Mouse (Mus musculus) c-Kit-negative CD71-positive TER-119-positive erythroid progenitor cells, embryonic 14.5 days (primary cell): Measurements from ENCODE around the gene Zfp988.
"Not testable (repeated sequence)": the region's sequence is repeated elsewhere in the genome, so short reads cannot be mapped to it uniquely, and the experiment has no call there.

Experiments
- DNase-seq: peaks from one replicate; pipeline ENCODE4 v3.0.0-alpha.2; 2013; ENCODE audit warnings: low read depth, low spot score

The Zfp988 gene

DNA sequence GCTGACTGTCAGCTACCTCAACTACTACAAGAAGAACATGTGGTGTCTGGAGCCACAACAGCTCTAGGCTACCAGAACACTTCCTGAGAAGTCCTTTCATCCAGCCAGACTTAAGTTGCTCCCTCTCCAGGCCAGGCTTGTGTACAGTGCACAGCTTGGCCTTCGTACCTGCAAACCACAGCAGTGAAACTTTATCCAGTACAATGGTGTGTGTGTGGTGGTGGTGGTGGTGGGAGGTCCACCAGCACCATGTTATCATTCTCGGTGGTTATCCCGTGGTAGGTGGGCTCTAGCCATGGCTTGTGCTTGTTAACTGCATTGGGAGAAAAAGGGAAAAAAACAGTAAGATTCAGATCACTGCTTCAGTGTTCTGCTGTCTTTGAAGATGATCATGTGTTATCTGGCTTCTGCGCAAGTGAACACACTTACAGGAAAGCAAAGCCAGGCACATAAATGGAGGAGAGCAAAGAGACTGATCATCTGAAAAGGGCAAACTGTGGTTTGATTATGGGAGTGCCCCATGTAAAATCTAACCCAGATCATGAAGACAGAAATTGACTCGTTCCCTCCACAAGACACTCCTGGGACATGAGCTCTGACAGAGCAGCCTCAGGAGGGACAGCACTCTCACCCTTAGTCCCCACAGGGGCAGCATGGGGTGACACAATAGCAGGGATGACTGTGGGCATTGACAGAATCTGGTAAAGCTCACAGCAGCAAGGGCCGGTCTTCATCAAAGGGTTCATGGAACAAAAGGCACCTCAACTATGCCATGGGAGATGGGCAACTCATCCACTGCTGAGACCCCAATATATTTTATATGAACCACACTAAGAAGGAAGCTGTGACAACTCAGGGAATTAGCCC, 37.8 kb downstream of the Zfp988 start:
- DNase-seq: not testable (repeated sequence)

- DNase-seq: not testable (repeated sequence)
These were observed 39.6 kb downstream of the Zfp988 start for GRCm38 (mm10) chr4:147345061-147345554.

DNA sequence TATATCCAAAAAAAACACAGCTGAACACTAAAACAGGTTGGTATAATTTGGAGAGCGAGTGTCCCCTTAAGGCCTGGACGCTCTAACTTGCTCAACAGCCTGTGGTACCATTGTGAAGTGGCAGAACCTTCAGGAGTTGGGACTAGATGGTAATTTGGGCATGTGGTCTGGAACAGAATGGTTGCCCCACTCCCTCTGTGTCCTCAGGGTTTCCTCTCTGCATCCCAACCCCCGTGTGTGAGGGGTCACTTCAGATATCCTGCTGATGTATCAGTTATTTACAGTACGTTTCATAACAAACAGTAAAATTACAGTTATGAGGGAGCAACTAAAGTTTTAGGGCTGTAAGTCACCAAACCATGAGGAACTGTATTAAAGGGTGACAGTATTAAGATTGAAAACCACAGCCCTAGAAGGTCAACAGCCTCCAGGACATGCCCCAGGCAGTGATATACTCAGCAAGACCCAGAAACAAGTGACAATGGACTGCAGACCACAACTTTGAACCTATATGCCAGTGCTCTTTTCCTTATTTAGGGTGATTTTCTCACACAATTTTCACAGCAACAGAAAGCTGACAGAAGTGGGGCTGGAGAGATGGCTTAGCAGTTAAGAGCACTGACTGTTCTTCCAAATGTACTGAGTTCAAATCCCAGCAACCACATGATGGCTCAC, 41.0 kb downstream of the Zfp988 start:
- DNase-seq: not testable (repeated sequence)

DNA sequence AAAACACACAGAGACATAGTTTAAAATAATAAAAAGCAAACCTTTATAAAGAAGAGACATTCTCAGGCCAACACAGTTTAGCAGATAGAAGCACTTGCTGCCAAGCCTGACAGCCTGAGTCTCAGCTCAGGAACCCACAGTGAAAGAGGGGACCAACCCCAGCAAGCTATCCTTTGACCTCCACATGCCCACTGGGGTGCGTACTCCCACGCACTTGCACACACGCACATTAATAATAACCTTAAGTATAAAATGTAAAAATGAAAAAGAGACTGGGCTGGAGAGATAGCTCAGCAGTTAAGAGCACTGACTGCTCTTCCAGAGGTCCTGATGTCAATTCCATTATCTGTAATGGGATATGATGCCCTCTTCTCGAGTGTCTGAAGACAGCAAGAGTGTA, 41.8 kb downstream of the Zfp988 start:
- DNase-seq: not testable (repeated sequence)

- not testable (repeated sequence) for DNase-seq
These were observed 42.4 kb downstream of the Zfp988 start for GRCm38 (mm10) chr4:147347880-147348279.

GRCm38 (mm10) chr4:147348401-147348800, 42.9 kb downstream of the Zfp988 start:
- not testable (repeated sequence) for DNase-seq

- DNase-seq: not testable (repeated sequence)
These were observed 43.6 kb downstream of the Zfp988 start for GRCm38 (mm10) chr4:147348906-147349686.

GRCm38 (mm10) chr4:147349687-147350415, 44.4 kb downstream of the Zfp988 start:
- not testable (repeated sequence) for DNase-seq

GRCm38 (mm10) chr4:147350541-147350940, 45.1 kb downstream of the Zfp988 start:
- DNase-seq: not testable (repeated sequence)

- DNase-seq: not testable (repeated sequence)
These were observed 46.0 kb downstream of the Zfp988 start for GRCm38 (mm10) chr4:147351376-147351980.

GRCm38 (mm10) chr4:147353626-147354025, 48.2 kb downstream of the Zfp988 start:
- DNase-seq: not testable (repeated sequence)

DNA sequence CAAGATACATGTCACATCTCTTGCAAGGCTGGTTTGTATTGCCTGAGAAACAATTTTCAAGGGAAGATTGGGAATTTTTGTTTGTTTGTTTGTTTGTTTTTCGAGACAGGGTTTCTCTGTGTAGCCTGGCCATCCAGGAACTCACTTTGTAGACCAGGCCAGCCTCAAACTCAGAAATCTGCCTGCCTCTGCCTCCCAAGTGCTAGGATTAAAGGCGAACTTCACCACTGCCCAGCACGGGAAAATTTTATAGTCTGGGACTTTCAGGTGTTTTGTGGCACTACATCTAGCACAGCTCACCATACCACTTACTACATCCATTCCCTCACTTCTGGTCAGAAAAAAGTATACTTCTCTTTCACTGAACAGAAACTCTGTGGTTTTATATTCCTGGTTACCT, 50.6 kb downstream of the Zfp988 start:
- DNase-seq: not testable (repeated sequence)

DNA sequence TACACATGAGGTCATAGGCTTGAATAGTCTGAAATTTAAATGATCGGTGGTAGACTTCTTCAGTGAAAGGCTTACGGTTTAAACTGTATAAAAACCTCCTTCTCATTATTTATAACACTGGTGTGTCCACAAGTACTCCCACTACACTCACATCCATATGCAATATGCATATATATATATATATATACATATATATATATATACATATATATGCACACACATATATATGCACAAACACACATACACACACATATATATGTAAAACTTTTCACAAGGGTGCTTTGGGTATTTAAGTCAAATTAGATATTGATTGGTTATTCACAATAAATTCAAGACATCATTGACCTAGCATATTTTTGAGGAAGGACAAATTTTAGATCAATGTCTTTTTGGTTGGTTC, 51.7 kb downstream of the Zfp988 start:
- not testable (repeated sequence) for DNase-seq

GRCm38 (mm10) chr4:147361003-147361402, 55.5 kb downstream of the Zfp988 start, which contains the start of gene Zfp978:
Gene Zfp978, plus strand, starts transcription at chr4:147361303.
- DNase-seq: not testable (repeated sequence)

DNA sequence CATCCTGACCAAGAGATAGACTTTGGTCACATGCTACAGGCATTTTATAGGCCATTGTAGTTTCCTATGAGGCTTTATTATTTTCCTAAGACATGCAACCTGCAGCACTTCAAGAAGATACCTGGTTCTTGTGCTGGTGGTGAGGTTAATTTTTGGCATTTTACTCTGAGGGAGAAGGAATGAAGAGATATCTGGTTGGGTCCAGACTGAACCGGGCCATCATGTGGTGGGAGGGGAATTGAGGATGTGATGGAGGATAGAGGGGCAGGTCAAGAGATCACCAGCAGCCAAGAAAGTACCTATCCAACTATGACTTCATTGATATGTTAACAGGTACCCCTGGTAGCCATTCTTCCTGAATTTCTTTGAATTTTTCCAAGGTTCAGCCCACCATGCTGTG, 56.4 kb downstream of the Zfp988 start:
- DNase-seq: not testable (repeated sequence)

DNA sequence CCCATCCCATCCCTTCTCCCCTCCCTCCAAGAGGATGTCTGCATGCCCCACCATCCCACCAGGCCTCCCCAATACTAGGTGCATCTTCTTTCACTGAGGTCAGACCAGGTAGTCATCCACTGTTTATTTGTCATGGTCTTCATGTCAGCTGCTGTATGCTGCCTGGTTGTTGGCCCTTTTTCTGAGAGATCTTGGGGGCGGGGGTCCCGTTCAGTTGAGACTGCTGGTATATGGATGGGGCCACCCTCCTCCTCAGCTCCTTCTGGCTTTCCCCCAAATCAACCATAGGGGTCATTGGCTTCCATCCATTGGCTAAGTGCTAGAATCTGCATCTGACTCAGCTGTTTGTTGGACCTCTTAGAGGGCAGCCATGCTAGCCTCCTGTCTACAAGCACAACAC, 64.1 kb downstream of the Zfp988 start:
- not testable (repeated sequence) for DNase-seq

DNA sequence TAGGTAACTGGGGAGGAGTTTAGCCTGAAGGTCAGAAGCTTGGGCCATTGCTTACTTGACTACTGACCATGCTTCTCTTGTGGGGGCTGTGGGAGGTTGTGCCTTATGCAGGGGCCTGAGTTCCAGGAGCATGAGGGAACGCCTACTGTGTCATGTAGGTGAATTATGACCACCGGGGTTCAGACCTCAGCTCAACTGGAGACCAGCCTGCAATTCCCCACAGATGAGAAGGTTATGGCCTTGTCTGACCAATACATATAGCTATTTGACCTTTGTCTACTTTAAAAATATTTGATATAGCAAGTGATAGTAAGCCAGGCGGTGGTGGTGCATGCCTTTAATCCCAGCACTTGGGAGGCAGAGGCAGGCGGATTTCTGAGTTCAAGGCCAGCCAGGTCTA, 77.7 kb downstream of the Zfp988 start:
- not testable (repeated sequence) for DNase-seq
